Mouse (Mus musculus): ENCODE results near the gene Nme3.

The Nme3 gene

GRCm38 (mm10) chr17:24896241-24896992 is at the start of gene Nme3:
Gene Nme3, plus strand, starts transcription at chr17:24896500.
- peak; percentile 91 for DNase-seq

GRCm38 (mm10) chr17:24847386-24847785 is 48.9 kb upstream of the Nme3 start:
- no peak for DNase-seq

- DNase-seq: no peak
These were observed 47.7 kb upstream of the Nme3 start for GRCm38 (mm10) chr17:24848600-24849031.

- DNase-seq: no peak
These were observed 46.6 kb upstream of the Nme3 start for GRCm38 (mm10) chr17:24849733-24850064.

- peak; percentile 97 for DNase-seq
These were observed 46.1 kb upstream of the Nme3 start, which contains the start of gene Fahd1 for GRCm38 (mm10) chr17:24850065-24850772. Gene Fahd1, minus strand, starts transcription at chr17:24850364.

- DNase-seq: no peak
These were observed 45.5 kb upstream of the Nme3 start for GRCm38 (mm10) chr17:24850773-24851127.

GRCm38 (mm10) chr17:24851381-24852125 is 44.7 kb upstream of the Nme3 start:
- no peak for DNase-seq

GRCm38 (mm10) chr17:24855838-24856464 is 40.3 kb upstream of the Nme3 start:
- DNase-seq: no peak

- DNase-seq: no peak
These were observed 39.7 kb upstream of the Nme3 start for GRCm38 (mm10) chr17:24856589-24856988.

GRCm38 (mm10) chr17:24857831-24858470 is 38.3 kb upstream of the Nme3 start:
- peak; percentile 58 for DNase-seq

GRCm38 (mm10) chr17:24858967-24859366 is 37.3 kb upstream of the Nme3 start:
- no peak for DNase-seq

- DNase-seq: no peak
These were observed 36.2 kb upstream of the Nme3 start for GRCm38 (mm10) chr17:24860076-24860475.

- DNase-seq: no peak
These were observed 34.5 kb upstream of the Nme3 start for GRCm38 (mm10) chr17:24861785-24862184.

- no peak for DNase-seq
These were observed 30.5 kb upstream of the Nme3 start, which contains the start of gene Igfals for GRCm38 (mm10) chr17:24865776-24866175. Gene Igfals, plus strand, starts transcription at chr17:24865997.

- DNase-seq: no peak
These were observed 28.4 kb upstream of the Nme3 start for GRCm38 (mm10) chr17:24867914-24868313.

GRCm38 (mm10) chr17:24873695-24874404 is 22.4 kb upstream of the Nme3 start:
- DNase-seq: no peak

GRCm38 (mm10) chr17:24874405-24874745 is 21.9 kb upstream of the Nme3 start:
- no peak for DNase-seq

GRCm38 (mm10) chr17:24874989-24875388 is 21.3 kb upstream of the Nme3 start:
- no peak for DNase-seq

- DNase-seq: peak; percentile 71
These were observed 18.8 kb upstream of the Nme3 start for GRCm38 (mm10) chr17:24877336-24878116.

- DNase-seq: peak; percentile 82
These were observed 18.2 kb upstream of the Nme3 start for GRCm38 (mm10) chr17:24878117-24878397.

- DNase-seq: no peak
These were observed 17.8 kb upstream of the Nme3 start for GRCm38 (mm10) chr17:24878531-24878930.

All from kidney, postnatal 10 days (tissue).